Mouse (Mus musculus): ENCODE results near the gene Polr2l. TPM values are rescaled to one million over a fixed set of nuclear protein-coding genes. Genes with fewer than 3 reads are reported as not detected.
"Not testable (repeated sequence)": the region's sequence is repeated elsewhere in the genome, so short reads cannot be mapped to it uniquely, and the experiment has no call there.

Gene Polr2l
- total RNA-seq, 1 experiment from 2014 or later, result 74.5 TPM

DNA sequence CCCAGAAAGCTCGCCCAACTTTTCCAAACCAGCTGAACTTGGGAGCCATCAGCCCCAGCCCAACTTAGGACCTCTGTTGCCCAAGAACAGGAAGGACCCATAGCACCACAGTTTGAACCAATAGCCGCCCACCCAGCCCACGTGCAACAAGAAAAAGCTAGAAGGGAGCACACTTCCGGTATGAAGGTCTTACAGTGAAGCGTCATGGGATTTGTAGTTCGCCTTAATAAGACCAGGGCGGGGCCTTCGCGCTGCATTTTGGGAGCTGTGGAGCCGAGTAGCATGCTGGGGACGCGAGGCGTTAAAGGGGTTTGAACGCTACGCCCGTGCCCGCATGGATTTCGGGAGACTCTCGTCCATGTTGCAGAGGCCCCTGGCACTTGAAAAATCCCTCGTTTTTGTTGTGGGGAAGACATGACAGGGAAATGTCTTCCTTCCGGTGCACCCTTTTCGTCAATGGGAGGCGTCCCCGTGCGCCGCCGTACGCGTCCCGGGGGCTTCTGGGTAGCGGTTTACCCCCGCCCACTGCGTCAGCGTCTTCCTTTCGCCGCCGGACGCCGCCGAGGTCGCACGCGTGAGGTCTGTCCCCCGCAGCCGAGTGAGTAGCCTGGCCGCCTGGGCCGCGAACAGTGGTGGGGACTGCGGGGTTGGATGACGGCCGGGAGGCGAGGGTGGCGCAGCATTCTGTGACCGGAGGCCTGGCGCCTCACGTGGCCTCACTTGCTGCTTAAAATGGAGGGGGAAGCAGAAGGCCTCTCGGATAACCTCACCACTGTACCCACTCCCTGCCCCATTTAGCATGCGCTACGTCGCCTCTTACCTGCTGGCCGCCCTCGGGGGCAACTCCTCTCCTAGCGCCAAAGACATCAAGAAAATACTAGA lies 27.6 kb downstream of the Polr2l start, which contains the start of gene Rplp2:
Gene Rplp2 (plus strand): TSS at position 261 of the 882 bp plus-strand sequence.
- peak; percentile 97 for DNase-seq

DNA sequence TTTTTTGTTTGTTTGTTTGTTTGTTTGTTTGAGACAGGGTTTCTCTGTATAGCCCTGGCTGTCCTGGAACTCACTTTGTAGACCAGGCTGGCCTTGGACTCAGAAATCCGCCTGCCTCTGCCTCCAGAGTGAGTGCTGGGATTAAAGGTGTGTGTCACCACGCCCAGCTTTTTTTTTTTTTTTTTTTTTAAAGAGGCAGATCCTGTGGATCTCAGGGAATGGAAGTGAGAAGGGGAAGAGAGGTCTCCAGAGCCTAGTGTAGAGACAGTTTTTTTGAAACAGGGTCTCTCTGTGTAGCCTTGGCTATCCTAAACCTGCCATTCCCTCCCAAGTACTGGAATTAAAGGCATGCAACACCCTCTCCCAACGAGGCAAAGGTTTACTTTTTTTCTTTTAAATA lies 28.6 kb downstream of the Polr2l start:
- DNase-seq, result not testable (repeated sequence)

DNA sequence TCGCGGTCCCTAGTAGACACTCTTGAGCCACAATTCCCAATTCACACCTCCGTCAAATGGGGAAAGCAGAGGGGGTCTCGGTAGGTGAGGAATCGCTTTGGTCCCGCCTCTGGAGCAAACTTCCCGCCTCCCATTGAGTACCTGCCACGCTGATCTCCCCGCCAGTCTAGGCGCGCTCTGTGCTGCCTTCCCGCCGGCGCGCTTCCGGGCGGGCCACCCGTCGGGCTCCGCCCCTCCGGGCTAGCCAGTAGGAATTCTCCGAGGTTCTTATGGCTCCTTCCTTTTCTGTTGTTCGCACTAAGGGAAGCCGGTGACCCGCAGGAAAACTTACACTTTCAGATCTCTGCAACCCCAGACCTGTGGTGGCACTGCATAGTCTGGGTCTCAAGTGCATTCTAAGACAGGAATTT lies 31.1 kb downstream of the Polr2l start, which contains the start of gene Pidd1:
Gene Pidd1 (minus strand): TSS at position 198 of the 410 bp plus-strand sequence.
- DNase-seq, result peak; percentile 85

DNA sequence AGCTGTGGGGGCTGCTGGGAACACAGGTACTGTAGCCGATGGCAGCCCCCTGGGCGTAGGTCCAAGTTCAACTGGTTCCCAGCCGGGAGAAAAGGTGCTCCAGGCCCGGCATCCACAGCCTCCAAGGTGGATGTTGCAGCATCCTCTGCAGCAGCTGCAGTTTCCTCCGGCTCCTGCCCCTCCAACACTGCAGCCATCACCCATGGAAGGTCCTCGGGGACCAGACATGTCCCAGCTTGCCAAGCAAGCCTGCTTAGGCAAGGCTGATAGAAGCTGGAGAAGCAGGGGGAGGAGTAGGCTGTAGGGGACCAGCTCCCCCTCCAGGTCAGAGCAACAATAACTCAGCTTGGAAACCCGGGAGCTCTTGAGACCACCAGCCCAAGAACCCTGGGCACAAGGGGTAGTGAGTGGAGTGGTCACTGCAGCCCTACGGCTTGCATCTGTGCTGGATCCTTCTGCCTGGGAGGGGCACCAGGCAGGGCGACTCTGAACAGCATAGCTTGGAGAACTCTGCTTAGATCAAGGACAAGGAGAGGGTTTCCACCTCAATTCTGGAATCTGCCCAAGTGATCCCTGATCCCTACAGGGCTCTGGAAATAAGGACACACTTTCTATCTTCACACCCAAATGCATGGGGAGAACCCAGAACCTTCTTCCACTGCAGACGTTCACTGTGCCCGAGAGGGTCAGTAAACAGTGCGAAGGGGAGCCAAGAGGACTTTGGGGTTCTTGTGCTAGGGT lies 31.7 kb downstream of the Polr2l start:
- no peak for DNase-seq

DNA sequence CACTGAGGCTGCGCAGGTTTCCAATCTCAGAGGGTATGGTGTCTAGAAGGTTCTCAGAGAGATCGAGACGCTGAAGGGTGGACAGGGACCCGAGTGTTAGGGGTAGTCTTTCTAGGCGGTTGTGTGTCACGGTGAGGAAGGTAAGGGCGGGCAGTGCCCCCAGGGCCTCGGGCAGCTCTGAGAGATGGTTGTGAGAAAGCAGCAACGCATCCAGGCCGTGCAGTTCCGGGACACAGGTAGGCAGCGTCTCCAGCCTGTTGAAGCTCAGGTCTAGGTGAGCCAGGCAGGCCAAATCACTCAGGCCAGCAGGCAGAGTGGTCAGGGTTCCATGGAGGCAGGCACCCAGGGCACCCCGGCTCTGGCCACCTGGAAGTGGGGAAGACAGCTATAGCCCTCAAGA lies 32.7 kb downstream of the Polr2l start:
- DNase-seq, result no peak

DNA sequence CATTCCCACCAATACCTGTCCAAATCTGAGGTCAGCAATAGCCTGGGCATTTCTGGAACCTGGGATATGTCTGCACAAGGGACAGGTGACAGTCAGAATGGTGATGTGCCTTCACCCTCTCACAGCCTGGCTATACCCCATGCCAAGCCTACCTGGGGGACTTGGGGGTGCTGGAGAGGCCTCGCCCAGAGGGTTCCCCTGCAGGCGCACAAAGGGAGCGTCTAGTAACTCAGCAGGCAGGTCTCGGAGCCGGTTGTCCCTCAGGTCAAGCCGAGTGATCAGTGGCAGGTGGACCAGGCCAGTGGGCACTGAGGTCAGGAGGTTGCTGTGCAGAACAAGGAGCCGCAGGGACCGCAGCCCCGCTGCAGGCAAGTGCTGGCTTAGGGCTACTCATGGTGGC lies 33.5 kb downstream of the Polr2l start:
- DNase-seq, result no peak

DNA sequence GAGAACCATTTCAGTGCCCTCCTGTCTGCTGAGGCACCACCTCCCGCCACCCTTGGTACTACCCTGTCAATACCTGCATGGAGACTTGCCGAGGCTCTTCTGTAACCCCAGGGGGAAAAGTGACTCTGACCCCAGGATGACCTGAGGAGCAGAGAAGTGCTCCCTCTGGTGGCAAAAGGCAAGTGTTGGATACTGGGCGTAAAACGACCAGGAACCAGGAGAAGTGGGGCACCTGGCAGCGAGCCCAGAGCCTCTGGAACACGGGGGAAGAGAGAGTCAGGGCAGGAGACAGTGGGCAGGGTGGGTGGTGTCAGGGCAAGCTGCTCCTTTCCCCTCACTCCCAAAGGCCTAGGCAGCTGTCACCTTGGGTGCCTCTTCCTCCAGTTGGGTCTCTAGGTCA lies 34.3 kb downstream of the Polr2l start:
- peak; percentile 80 for DNase-seq

DNA sequence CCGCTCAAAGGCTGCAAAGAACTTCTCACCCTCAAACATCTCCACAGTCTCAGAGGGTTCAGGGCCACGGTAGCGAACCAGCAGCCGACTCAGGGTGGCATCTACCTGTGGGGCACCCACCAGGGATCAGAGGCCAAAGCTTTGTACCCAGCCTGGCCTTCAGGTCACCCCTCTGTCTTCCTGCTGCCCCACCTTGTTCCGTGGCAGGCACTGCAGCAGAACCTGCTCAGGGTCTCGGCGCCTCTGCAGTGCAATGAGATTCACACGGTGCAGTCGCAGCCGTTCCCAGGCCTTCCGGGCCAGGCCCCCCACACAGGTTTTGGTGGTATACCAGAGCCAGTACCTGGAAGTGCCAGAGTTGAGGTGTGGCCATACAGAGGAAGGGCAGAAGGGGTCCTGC lies 35.1 kb downstream of the Polr2l start:
- DNase-seq, result no peak

DNA sequence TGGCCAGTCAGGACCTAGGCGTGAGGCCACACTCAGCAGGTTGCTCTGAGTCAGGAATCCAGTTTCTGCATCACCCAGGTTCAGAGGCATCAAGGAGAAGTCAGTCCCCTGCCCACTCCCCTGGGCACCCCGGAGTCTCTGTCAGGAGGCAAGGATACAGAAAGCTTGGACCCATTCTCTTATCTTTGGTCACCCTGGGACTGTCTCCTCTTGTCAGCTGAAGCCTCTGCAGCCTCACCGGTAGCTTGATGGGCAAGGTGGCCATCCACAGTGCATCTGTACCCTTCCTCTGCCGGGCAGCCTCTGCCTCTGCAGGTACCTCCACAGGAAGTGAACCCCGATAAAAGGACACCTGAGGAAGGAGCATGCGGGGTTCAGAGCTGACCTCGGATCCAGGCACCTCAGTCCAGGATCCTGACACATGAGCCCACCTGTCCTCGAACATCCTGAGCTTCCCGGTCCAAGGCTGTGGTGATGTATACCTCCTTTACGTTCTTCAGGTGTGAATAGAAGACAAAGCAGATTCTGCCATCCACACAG lies 35.7 kb downstream of the Polr2l start:
- no peak for DNase-seq

DNA sequence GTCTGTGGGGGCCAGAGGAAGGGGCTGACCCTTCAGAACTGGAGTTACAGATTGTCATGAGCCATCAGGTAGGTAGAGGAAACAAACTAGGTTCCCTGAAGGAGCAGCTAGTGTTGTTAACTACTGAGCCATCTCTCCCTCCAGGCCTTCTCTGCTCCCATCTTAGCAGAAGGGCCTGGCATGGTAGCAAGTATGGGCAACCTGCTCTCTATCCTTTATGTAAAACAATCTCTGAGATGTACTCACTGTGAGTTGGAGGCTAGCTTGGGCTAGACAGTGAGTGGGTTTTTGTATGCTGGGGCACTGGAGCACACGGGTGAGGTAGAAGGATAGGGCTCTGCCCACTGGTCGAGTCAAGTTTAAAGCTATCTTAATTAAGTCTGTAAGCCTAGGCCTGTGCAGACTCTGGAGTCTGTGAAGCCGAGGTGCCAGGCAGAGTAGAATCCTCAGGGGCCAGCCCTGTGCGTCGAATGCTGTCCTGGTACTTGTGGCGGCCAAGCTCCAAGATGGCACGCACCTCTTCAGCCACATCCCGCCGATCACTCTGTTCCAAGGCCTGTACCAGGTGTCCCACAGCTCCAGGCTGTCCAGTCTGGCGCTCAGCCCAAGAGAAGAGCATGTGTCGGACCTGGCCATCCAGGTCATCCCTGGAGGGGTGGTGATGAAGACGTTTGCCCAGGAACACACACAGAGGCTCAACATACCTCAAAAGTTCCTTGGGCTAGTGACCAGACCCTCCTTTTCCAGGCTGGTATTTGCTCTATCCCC lies 36.5 kb downstream of the Polr2l start:
- DNase-seq, result no peak

DNA sequence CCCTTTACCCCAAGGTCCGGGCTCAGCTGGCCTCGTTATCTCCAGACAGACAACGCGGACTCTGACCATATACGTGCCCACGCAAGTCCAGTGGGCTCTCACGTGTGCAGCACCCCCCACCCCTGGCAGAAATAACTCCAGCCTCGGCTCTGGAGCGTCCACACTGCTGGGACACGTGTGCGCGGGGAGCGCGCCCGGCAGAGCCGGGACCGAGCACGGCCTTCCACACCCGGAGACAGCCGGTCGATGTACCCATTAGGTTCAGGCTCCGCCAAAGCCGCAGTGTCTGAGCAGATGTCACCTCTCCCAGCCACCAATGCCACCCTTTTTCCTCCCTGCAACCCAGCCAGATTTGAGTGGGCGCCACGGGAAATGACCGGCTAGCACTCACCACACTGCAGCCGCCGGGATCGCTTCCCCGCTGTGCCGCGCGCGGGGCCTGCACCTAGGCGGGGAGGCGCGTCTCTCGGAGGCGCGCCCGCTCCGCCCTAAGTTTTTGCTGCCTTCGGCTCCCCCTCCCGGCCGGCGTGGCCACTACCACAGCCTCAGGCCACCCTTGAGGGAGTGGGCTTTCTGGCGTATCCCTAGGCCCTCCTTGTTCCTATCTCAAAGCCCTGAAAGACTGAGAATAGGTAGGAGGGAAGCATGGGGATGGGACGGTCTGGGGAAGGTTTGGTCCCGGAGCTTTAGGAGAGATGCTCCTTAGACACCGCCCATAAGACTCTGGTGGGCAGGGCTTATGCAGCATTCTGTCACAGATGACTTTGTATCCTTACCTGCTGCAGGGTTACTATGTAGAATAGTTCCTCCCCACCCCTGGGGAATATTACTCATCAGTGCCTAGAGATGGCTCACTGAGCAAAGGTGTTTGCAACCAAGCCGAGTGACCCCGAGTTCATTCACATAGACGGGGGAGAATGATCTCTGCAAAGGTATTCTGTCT lies 37.5 kb downstream of the Polr2l start, which contains the start of gene Slc25a22:
Gene Slc25a22 (minus strand): TSS at position 715 of the 943 bp plus-strand sequence.
- DNase-seq, result peak; percentile 92

DNA sequence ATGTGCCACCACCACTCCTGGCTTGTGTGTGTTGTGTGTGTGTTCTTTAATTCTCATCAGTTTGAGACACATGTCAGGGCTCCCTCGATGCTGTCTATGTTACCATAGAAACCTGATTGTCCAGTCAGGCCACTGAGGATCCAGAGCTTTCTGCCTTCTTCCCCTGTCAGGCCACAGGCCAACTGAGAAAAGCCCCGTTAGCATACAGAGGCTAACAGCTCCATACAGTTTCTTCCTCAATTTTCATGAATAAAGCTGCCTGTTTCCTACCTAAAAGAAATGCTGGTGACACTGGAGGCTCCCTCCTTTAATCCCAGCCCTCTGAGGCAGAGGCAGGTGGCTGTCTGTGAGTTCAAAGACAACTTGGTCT lies 38.4 kb downstream of the Polr2l start:
- DNase-seq, result no peak

DNA sequence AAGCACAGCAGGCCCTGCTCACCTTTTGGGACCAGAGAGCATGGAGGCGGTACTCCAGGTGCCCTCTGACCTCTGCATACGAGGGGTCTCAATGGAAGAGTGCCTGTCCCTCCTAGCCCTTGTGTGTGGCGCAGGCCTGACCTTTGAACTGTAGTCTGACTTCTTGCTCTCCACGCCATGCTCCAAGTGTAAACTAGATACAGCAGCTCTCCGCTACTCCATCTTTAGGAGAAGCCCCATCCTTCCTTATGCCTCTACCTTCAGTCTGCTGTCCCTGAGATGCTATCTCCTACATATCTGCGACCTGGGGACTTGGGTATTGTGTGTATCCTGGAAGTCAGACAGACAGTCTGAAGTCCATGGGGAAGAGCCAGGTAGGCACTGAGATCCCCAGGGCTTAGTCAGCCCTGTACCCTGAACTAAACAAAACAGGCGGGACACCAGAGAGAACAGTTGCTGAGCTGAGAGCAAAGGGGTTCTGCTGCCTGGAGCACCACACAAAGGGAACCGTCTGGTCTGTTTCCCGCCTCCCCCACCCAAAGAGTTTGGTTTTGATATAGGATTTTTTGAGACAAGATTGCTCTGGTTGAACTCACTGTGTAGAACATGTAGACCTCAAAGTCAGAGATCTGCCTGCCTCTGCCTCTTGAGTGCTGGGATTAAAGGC lies 38.9 kb downstream of the Polr2l start:
- no peak for DNase-seq

DNA sequence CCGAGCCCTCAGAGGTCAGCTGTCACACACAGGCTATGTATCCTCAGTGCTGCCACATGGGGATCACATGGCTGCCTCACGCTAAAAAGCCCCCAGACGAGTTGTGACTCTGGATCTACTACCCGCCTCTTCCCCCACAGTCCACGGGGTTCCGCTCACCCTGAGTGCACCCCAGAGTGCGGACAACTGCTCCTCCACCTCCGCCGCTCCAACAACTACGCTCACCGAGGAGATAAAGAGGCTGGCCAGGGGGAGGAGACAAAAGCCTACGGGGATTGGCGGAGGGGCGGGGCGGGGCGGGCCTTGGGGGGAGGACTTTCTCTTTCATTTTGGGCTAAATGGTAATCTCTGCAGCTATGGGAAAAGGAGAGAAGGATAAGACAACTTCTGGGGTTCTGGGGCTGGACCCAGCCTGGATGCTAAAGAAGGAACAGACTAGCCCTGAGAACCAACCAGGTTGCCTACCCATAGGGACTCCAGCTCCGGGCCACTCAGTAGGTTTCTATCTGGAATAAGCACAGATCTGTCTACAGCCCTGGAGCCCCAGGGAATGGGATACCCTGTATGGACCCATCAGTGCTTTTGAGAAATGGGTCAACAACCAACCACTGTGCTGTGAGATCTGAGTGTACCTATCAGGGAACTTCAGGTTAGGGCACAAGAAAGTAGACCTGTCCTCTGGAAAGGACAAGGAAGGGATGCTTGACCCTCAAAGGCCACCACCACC lies 39.6 kb downstream of the Polr2l start:
- peak; percentile 85 for DNase-seq

DNA sequence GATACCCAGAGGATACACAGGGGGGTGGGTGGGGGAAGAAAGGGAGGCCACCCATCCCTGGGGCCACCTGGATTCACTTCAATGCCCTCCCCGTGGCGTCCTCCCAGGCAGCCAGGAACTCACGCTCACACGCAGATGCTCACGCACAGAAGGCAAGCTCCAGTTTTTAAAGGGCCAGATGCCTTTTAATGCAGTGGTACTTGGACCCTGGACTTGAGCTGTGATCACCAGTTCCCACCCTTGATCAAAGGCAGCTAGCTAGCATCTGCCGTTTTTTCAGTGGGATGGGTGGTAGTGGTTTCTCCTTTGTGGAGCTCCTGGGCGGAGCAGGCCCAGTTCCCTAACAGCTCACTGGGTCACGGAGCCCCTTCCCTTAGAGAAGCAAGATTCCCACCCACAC lies 40.5 kb downstream of the Polr2l start:
- peak; percentile 72 for DNase-seq

DNA sequence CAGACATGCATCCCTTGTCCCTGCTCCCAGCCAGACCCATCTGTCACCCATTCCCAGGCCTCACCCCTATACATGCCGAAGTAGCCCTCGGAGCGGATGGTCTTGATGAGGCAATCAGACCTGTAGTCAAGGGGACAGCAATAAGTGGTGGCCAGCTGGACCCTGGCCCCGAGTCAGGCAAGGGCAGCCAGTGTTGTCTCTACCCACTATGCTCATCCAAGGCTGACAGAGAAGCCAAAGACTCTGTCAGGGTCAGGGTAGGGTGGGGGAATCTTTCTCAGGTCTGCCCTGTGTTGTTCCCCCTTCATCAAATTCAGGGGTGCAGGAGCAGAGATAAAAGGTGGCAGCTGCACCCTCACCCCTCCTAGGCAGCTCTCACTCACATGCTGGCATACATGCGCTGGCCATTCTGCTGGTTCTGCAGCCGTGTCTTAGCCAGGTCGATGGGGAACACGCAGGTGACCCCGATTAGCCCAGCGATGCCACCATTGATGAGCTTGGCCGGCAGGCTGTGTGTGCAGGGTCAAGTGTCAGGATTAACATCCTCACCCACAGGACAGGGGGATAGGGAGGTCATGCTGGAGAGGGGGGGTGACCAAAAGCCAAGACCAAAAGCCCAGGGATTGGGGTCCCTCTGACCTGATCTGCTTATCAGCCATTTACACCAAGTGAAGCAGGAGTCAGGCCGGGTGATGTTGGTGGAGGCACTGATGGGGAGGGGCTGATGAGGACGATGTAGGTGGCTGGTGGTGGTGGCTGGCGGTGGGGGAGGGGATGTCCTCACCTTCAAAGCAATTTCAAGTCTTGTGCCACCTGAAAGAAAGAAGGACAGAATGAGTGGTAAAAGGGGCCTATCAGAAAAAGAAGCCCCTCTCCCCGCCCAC lies 41.2 kb downstream of the Polr2l start:
- DNase-seq, result no peak

DNA sequence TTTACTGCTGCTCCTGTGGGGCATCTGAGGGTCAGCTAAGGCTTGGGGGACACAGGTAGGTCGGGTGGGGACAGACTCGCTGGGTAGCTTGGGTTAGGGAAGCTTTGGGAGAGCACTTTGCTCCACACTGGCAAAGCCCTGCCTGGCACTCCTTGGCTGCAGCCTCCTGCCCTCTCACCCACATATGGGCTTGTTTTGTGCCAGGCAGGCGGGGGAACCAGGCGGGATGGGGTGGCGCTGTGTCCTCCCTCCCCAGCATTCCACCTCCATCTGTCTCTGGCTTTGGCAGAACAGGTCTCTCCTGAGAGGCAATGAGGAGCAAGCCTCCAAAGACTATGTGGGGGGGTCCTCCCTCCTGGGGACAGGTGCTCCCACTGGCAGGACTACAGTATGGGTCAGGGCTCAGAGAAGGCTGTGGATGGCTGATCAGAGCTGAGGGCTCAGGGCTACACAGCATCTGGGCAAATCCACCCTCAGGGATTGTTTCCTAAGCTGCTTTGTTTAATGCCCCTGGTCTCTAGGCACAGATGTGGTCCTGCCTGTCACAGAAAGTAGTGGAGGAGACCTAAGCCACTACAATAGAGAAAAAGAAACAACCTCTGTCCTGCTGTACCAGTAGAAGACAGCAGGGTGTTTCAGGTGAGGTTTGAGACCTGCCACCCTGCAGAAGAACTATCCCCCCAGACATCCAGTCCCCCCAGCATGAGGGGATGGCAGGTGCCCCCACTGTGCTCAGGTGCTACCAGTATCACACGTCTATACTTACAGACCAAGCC lies 42.0 kb downstream of the Polr2l start:
- DNase-seq, result peak; percentile 82

DNA sequence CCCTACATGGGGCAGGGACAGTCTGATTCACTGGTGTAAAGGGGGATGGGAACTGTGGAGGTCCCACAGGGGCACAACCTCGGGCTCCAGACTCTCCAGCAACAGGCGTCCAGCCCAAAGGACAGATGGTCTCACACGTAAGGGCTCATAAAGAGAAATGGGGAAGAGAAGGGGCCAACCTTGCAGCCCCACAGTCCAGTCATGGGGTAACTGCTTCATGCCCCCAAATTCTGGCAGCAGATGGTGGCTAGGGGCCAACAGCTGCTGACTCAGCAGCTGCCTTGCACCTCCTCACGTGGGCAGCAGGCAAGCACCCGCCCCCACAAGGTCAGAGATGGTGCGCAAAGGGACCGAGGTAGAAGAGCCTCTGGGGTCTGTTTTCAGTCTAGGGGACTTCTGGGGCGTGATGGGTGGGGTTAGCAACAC lies 42.7 kb downstream of the Polr2l start:
- peak; percentile 90 for DNase-seq

Data from adrenal gland, postnatal 14 days (tissue).